In the genomic region with DNA sequence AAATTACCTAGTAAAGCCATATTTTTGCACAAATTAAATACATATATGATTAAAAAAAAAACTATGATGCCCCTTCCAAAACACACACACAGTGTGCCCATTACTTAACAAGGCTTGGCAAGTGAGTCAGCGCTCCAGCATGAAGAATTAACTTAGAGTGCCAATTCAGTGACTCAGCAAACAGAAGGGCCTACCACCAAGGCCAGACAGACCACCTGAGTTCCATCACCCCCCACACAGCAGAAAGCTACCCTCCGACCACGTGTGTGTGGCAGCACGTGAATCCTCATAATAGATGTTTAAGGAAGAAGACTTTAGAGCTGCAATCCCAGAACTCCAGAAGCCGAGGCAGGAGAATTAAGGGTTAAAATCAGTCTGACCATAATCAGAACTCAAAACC, we compare ENCODE assay signal across 9 mouse cellular contexts. TPM values are rescaled to one million over a fixed set of nuclear protein-coding genes. Genes with fewer than 3 reads are reported as not detected.
DNase-seq lines count a peak whose midpoint lies in the region; ATAC-seq and TF ChIP-seq lines count a peak whose summit lies in the region.
"Had no signal": no experiment of that assay in that cellular context is flagged by ENCODE, and none has a peak within 500 bp of the region (broad histone marks: within the 10 kb centered on the region; RNA-seq: fewer than 3 reads in every experiment).

No protein-coding gene starts in this region.

- in situ Hi-C loops in ES-E14 (cut with MboI; ENCODE audit: low sequenced_read_pairs in 2 of 2, unreplicated experiment in 2 of 2): no loop called here

- TF ChIP-seq EP300 in heart, adult 2 months (IDR thresholded peaks at IDR 0.05; ENCODE audit: insufficient read depth, low read depth, low read length): no peak

- peaks cover 3% of the 10 kb centered on the region for H3K4me1 ChIP-seq in heart, adult 2 months (ENCODE audit: control insufficient read depth, insufficient read depth, low read length)
- peaks cover 0 to 6% of the 10 kb centered on the region in 2 experiments; a peak in 3 of 4 replicates for H3K4me1 ChIP-seq in ES-E14 (ENCODE audit: control insufficient read depth in 2 of 2, insufficient read depth in 2 of 2, low read length in 2 of 2, poor library complexity in 1 of 2)
- H3K4me1 ChIP-seq in forebrain, embryonic 11.5 days (replicated peaks; ENCODE audit: control insufficient read depth, insufficient read depth, low read length): 0 out of 2 replicates have a peak, but pooled peaks cover 4% of the 10 kb centered on the region
- H3K4me1 ChIP-seq in liver, adult 2 months (ENCODE audit: control insufficient read depth, insufficient read depth, low read length): peaks cover 4% of the 10 kb centered on the region

- H3K27ac ChIP-seq in heart, adult 2 months: peak overlapping the region; percentile 29; the same call in 1 of the 2 replicates
- H3K27ac ChIP-seq in ES-E14 (ENCODE audit: insufficient read depth, low read depth, low read length, poor library complexity, severe bottlenecking): peak overlapping the region; percentile 63
- no peak overlapping the region for H3K27ac ChIP-seq in forebrain, embryonic 11.5 days (ENCODE audit: low read depth, low read length)
- H3K27ac ChIP-seq in liver, adult 2 months (replicated peaks; ENCODE audit: insufficient read depth, low read depth, low read length): peak overlapping the region; percentile 98

- H3K4me3 ChIP-seq in heart, adult 2 months: peak overlapping the region; percentile 96
- H3K4me3 ChIP-seq in ES-E14 (ENCODE audit: insufficient read depth in 1 of 2, low read depth in 1 of 2, low read length in 2 of 2, poor library complexity in 1 of 2, severe bottlenecking in 1 of 2): peak overlapping the region; percentile 83 to 95
- H3K4me3 ChIP-seq in forebrain, embryonic 11.5 days (ENCODE audit: low read depth, low read length): peak overlapping the region; percentile 79
- peak overlapping the region; percentile 75 for H3K4me3 ChIP-seq in liver, adult 2 months (ENCODE audit: insufficient read depth, low read depth, low read length)

- peak overlapping the region; percentile 36 for H3K9ac ChIP-seq in heart, adult 2 months (ENCODE audit: low read depth, low read length)
- peak overlapping the region; percentile 97 for H3K9ac ChIP-seq in ES-E14 (ENCODE audit: insufficient read depth, low read depth, low read length, poor library complexity, severe bottlenecking)
- peak overlapping the region; percentile 99 for H3K9ac ChIP-seq in forebrain, embryonic 11.5 days (ENCODE audit: low read length)
- peak overlapping the region; percentile 73 for H3K9ac ChIP-seq in liver, adult 2 months (ENCODE audit: low read depth, low read length)

- H3K79me2 ChIP-seq in heart, adult 2 months (replicated peaks; ENCODE audit: control insufficient read depth, insufficient read depth, low read length): peaks cover 2% of the 10 kb centered on the region; the same call in 1 of the 2 replicates
- H3K79me2 ChIP-seq in liver, adult 2 months (ENCODE audit: control insufficient read depth, insufficient read depth, low read length): peaks cover 12% of the 10 kb centered on the region; the same call in 1 of the 2 replicates

- no peaks in the 10 kb centered on the region for H3K27me3 ChIP-seq in heart, adult 2 months (ENCODE audit: control insufficient read depth, insufficient read depth, low read length)
- no peaks in the 10 kb centered on the region for H3K27me3 ChIP-seq in forebrain, embryonic 11.5 days (ENCODE audit: control insufficient read depth, insufficient read depth, low read length)
- no peaks in the 10 kb centered on the region for H3K27me3 ChIP-seq in liver, adult 2 months (ENCODE audit: control insufficient read depth, insufficient read depth, low read length)

- H3K9me3 ChIP-seq in ES-E14 (ENCODE audit: control insufficient read depth, insufficient read depth, low read depth, low read length): no peaks in the 10 kb centered on the region
- no peaks in the 10 kb centered on the region for H3K9me3 ChIP-seq in forebrain, embryonic 11.5 days (ENCODE audit: control insufficient read depth, low read length)

- H3K36me3 ChIP-seq in heart, adult 2 months (ENCODE audit: control insufficient read depth, insufficient read depth, low read length): peaks cover 13% of the 10 kb centered on the region
- H3K36me3 ChIP-seq in ES-E14 (ENCODE audit: control insufficient read depth, insufficient read depth, low read length, poor library complexity, severe bottlenecking): peaks cover 37% of the 10 kb centered on the region
- peaks cover 20% of the 10 kb centered on the region; the same call in 1 of the 2 replicates for H3K36me3 ChIP-seq in forebrain, embryonic 11.5 days (ENCODE audit: control insufficient read depth, insufficient read depth, low read length)
- H3K36me3 ChIP-seq in liver, adult 2 months (ENCODE audit: control insufficient read depth, insufficient read depth, low read length): peaks cover 37% of the 10 kb centered on the region

- H3K4me2 ChIP-seq in forebrain, embryonic 11.5 days (ENCODE audit: low read depth, low read length, severe bottlenecking): peak overlapping the region; percentile 82

- WGBS in heart, adult 2 months: 22% methylated on average over 5 of the region's 5 CpGs
- 46% methylated on average over 5 of the region's 5 CpGs for WGBS in forebrain, embryonic 11.5 days
- 25% methylated on average over 5 of the region's 5 CpGs for WGBS in liver, adult 2 months

- no peak for TF ChIP-seq CTCF in heart, adult 2 months (IDR thresholded peaks at IDR 0.05)
- no peak for TF ChIP-seq CTCF in liver, adult 2 months (IDR thresholded peaks at IDR 0.05; ENCODE audit: low read depth, low read length)

- no peak for ATAC-seq in forebrain, embryonic 11.5 days (replicated peaks; ENCODE audit: low FRiP score)
- no peak for ATAC-seq in activated CD4-positive, CD25-positive, alpha-beta regulatory T cell, adult 4 months

- intact Hi-C loops in heart, adult 2 months (cut with DNase I): no loop called here

- TF ChIP-seq POLR2A in heart, adult 2 months (IDR thresholded peaks at IDR 0.05; ENCODE audit: insufficient read depth, low read depth, low read length): no peak
- no peak for TF ChIP-seq POLR2A in liver, adult 2 months (IDR thresholded peaks at IDR 0.05; ENCODE audit: extremely low read depth, insufficient read depth, low read length)

- no peak for DNase-seq in heart, adult 2 months
- DNase-seq in heart, adult 9 months (ENCODE audit: low spot score in 2 of 2): no peak
- no peak for DNase-seq in ES-E14 (ENCODE audit: low read depth, low spot score)
- DNase-seq in forebrain, embryonic 11.5 days (ENCODE audit: low spot score): no peak
- DNase-seq in liver, adult 2 months (ENCODE audit: extremely low read depth, low read depth, low spot score): peak; percentile 75
- DNase-seq in layer of hippocampus, adult 11-12 months (ENCODE audit: low spot score): no peak
- DNase-seq in urinary bladder, adult 2 months (ENCODE audit: low spot score): no peak

TF ChIP-seq in ES-E14, 5 proteins besides CTCF, POLR2A, EP300 and RAD21:
- TF ChIP-seq CHD2 (IDR thresholded peaks at IDR 0.05; ENCODE audit: low read depth, low read length) (no peak), MAFK (IDR thresholded peaks at IDR 0.05; ENCODE audit: insufficient read depth, low read depth, low read length) (peak; percentile 81)
TF ChIP-seq in ES-E14: peak in this region for 1.

RNA-seq across cellular contexts. Expression of gene Kansl2, which starts 1.8 kb away (rescaled TPM):
- 10 to 100 TPM; 74.5 to 86.0 TPM for total RNA-seq in heart, adult 2 months (2021)
- 37.0 and 50.2 TPM in 2 replicates for polyA plus RNA-seq in heart, adult 2 months (2012; rRNA removed)
- 95.0 and 111 TPM in 2 replicates for total RNA-seq in ES-E14 (2012; rRNA removed)
- 138 and 152 TPM in 2 replicates for polyA plus RNA-seq in forebrain, embryonic 11.5 days (2014; fragmentation: Nextera tagmentation; extraction: Ambion mirVana)
- total RNA-seq in liver, adult 2 months (2014; rRNA removed): 17.9 and 22.2 TPM in 2 replicates
- 18.0 and 21.9 TPM in 2 replicates for polyA plus RNA-seq in liver, adult 2 months (2012; rRNA removed)
- 10 to 100 TPM; 29.0 to 35.9 TPM for polyA plus RNA-seq in activated CD4-positive, CD25-positive, alpha-beta regulatory T cell, adult 4 months (2017; shearing (Covaris generic))
- 38.2 and 42.7 TPM in 2 replicates for polyA plus RNA-seq in urinary bladder, adult 2 months (2012; rRNA removed)

RNA-seq across cellular contexts. Expression of gene Ccnt1, which starts 38.4 kb away (rescaled TPM):
- total RNA-seq in heart, adult 2 months (2021): 10 to 100 TPM; 26.8 to 27.6 TPM
- 9.3 and 15.4 TPM in 2 replicates for polyA plus RNA-seq in heart, adult 2 months (2012; rRNA removed)
- total RNA-seq in ES-E14 (2012; rRNA removed): 53.1 and 59.1 TPM in 2 replicates
- 62.2 and 67.0 TPM in 2 replicates for polyA plus RNA-seq in forebrain, embryonic 11.5 days (2014; fragmentation: Nextera tagmentation; extraction: Ambion mirVana)
- total RNA-seq in liver, adult 2 months (2014; rRNA removed): 13.5 and 13.8 TPM in 2 replicates
- 5.4 and 7.4 TPM in 2 replicates for polyA plus RNA-seq in liver, adult 2 months (2012; rRNA removed)
- 10 to 100 TPM; 71.1 to 73.1 TPM for polyA plus RNA-seq in activated CD4-positive, CD25-positive, alpha-beta regulatory T cell, adult 4 months (2017; shearing (Covaris generic))
- polyA plus RNA-seq in urinary bladder, adult 2 months (2012; rRNA removed): 14.3 and 16.4 TPM in 2 replicates

RNA-seq across cellular contexts. Expression of gene 4930415O20Rik, which starts 38.5 kb away (rescaled TPM):
- 1 to 10 TPM; 1.6 to 2.1 TPM for total RNA-seq in heart, adult 2 months (2021)
- not detected in 2 replicates for polyA plus RNA-seq in heart, adult 2 months (2012; rRNA removed)
- not detected in 2 replicates for total RNA-seq in ES-E14 (2012; rRNA removed)
- not detected in 2 replicates for polyA plus RNA-seq in forebrain, embryonic 11.5 days (2014; fragmentation: Nextera tagmentation; extraction: Ambion mirVana)
- not detected in 2 replicates for total RNA-seq in liver, adult 2 months (2014; rRNA removed)
- not detected in 2 replicates for polyA plus RNA-seq in liver, adult 2 months (2012; rRNA removed)
- polyA plus RNA-seq in activated CD4-positive, CD25-positive, alpha-beta regulatory T cell, adult 4 months (2017; shearing (Covaris generic)): not detected
- not detected in 2 replicates for polyA plus RNA-seq in urinary bladder, adult 2 months (2012; rRNA removed)
- total RNA-seq: neutrophil, adult 5-6 weeks had no signal

RNA-seq across cellular contexts. Expression of gene Olfr279, which starts 40.1 kb away (rescaled TPM):
- not detected for total RNA-seq in heart, adult 2 months (2021)
- polyA plus RNA-seq in heart, adult 2 months (2012; rRNA removed): not detected in 2 replicates
- 0.04 TPM in 1 of 2 replicates, not detected in the other for total RNA-seq in ES-E14 (2012; rRNA removed)
- not detected in 2 replicates for polyA plus RNA-seq in forebrain, embryonic 11.5 days (2014; fragmentation: Nextera tagmentation; extraction: Ambion mirVana)
- not detected in 2 replicates for total RNA-seq in liver, adult 2 months (2014; rRNA removed)
- polyA plus RNA-seq in liver, adult 2 months (2012; rRNA removed): not detected in 2 replicates
- not detected for polyA plus RNA-seq in activated CD4-positive, CD25-positive, alpha-beta regulatory T cell, adult 4 months (2017; shearing (Covaris generic))
- polyA plus RNA-seq in urinary bladder, adult 2 months (2012; rRNA removed): not detected in 2 replicates
- total RNA-seq: neutrophil, adult 5-6 weeks had no signal

RNA-seq across cellular contexts. Expression of gene Lalba, which starts 49.8 kb away (rescaled TPM):
- total RNA-seq in heart, adult 2 months (2021): not detected
- polyA plus RNA-seq in heart, adult 2 months (2012; rRNA removed): 0.45 TPM in 1 of 2 replicates, not detected in the other
- total RNA-seq in ES-E14 (2012; rRNA removed): not detected in 2 replicates
- 0.25 TPM in 1 of 2 replicates, not detected in the other for polyA plus RNA-seq in forebrain, embryonic 11.5 days (2014; fragmentation: Nextera tagmentation; extraction: Ambion mirVana)
- total RNA-seq in liver, adult 2 months (2014; rRNA removed): not detected in 2 replicates
- not detected in 2 replicates for polyA plus RNA-seq in liver, adult 2 months (2012; rRNA removed)
- polyA plus RNA-seq in activated CD4-positive, CD25-positive, alpha-beta regulatory T cell, adult 4 months (2017; shearing (Covaris generic)): not detected
- not detected in 2 replicates for polyA plus RNA-seq in urinary bladder, adult 2 months (2012; rRNA removed)
- total RNA-seq: neutrophil, adult 5-6 weeks had no signal

Comparison
In these comparisons a context has a peak if more than half of its experiments do, and no peak if none do; other contexts are left out.
1. H3K9ac ChIP-seq: peak in every context shown above with its lines; median percentile 99 in forebrain, embryonic 11.5 days; 97 in ES-E14; 73 in liver, adult 2 months; 36 in heart, adult 2 months.